Mouse (Mus musculus): ENCODE results near the gene Fgfr2. TPM values are rescaled to one million over a fixed set of nuclear protein-coding genes. Genes with fewer than 3 reads are reported as not detected.
A peak's percentile ranks its signal among the peaks of the same experiment; 100 is the strongest.

The Fgfr2 gene
- polyA plus RNA-seq, 1 experiment from 2014 or later = 110 TPM

DNA sequence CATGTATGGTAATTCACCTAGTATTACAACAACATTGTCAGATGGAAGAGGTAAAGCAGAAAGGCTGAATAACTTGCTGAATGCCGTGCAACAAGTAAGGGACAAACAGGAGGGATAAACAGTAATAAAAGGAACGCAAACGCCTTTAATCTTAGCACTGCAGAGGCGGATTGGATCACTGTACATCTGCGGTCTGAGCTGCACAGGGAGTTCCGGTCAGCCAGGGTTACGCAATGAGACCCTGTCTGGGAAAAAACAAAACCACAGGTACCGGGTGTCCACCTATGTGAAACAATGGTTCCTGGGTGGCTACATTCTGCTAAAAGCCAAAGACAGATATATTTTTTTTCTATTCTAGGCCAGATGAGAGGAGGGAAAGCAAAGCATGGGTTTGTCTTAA, 2599.7 kb downstream of the Fgfr2 start:
- WGBS = 84% methylated on average over 8 of the region's 8 CpGs
- ATAC-seq = no peak
- no peak overlapping the region for H3K27ac ChIP-seq (ENCODE audit: low read length)
- H3K4me2 ChIP-seq (replicated peaks; ENCODE audit: low read depth, low read length) = no peak overlapping the region
- no peak overlapping the region for H3K4me3 ChIP-seq (ENCODE audit: low read depth, low read length)
- H3K4me1 ChIP-seq (ENCODE audit: insufficient read depth, low read depth, low read length) = peaks cover 3% of the 10 kb centered on the region; the same call in 1 of the 2 replicates
- DNase-seq (ENCODE audit: low spot score) = no peak
- no peaks in the 10 kb centered on the region for H3K9me3 ChIP-seq (ENCODE audit: low read length)
- TF ChIP-seq EP300 (IDR thresholded peaks at IDR 0.05) (no peak), CTCF (IDR thresholded peaks at IDR 0.05) (no peak)
- no peak overlapping the region for H3K9ac ChIP-seq (replicated peaks; ENCODE audit: low read depth)
- H3K27me3 ChIP-seq (replicated peaks; ENCODE audit: insufficient read depth, low read length) = no peaks in the 10 kb centered on the region
- H3K36me3 ChIP-seq (ENCODE audit: insufficient read depth, low read length) = no peaks in the 10 kb centered on the region

DNA sequence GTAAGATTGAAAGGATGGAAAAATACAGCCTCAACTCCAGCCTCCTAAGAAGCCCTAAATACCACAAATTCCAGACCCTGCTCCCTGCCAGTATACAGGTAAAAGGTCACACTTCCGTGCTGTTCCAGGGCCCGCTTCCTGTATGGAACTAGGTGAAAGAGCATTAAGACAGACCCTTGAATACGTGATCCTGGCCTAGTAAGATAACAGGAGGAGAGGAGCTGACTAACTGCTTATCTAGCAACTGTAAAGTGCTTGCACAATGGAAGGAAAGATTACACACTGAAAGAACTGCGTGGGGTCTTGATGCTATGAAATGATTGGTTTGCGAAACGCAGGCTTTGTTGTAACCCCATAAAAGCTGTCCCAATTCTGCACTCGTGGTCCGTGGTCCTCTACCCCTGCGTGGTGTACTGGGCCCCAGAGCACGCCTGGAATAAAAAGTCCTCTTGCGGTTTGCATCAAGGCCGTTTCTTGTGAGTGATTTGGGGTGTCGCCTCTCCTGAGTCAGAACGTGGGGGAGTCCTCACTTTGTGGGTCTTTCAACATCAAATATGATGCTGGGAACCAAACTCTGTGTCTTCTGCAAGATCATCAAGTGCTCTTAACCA, 2602.2 kb downstream of the Fgfr2 start:
- DNase-seq (ENCODE audit: low spot score) = peak; percentile 47

DNA sequence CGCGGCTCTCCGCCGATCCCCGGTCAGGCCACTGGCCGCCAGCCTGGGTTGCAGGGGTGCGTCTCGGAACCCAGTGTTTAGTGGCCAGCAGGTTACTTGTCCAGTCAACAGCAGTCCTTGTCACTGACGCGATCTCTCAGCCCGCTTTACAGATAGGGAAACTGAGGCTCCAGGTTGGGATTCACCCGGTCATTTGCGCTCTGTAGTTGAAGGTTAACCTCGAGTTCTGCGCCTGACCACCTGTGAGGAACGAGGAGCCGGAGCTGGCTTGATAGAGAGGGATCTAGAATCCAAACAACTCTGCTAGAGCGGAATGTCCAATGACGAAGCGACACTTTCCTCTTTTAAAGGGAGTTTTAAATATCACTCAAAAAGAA, 2603.1 kb downstream of the Fgfr2 start, which contains the start of gene Ate1:
TSS of gene Ate1 (minus strand) at position 321 of the 377 bp plus-strand sequence.
- Histone ChIP-seq H3K9me3 (ENCODE audit: low read length) (no peaks in the 10 kb centered on the region), H3K4me3 (ENCODE audit: low read depth, low read length) (peak within 1 kb of the TSS; percentile 88), H3K4me1 (ENCODE audit: insufficient read depth, low read depth, low read length) (peaks cover 7% of the 10 kb centered on the region; the same call in 1 of the 2 replicates), H3K4me2 (replicated peaks; ENCODE audit: low read depth, low read length) (peak within 1 kb of the TSS; percentile 85), H3K27me3 (replicated peaks; ENCODE audit: insufficient read depth, low read length) (no peaks in the 10 kb centered on the region), H3K9ac (replicated peaks; ENCODE audit: low read depth) (peak within 1 kb of the TSS; percentile 95), H3K27ac (ENCODE audit: low read length) (peak within 1 kb of the TSS; percentile 98), H3K36me3 (ENCODE audit: insufficient read depth, low read length) (no peaks in the 10 kb centered on the region)
- 6% methylated on average over 20 of the region's 20 CpGs for WGBS
- ATAC-seq (no peak), DNase-seq (ENCODE audit: low spot score) (no peak)
- no peak for TF ChIP-seq CTCF (IDR thresholded peaks at IDR 0.05)

More for the DNA sequence above, 2602.2 kb downstream of the Fgfr2 start:
- H3K9ac ChIP-seq (replicated peaks; ENCODE audit: low read depth) = no peak overlapping the region
- H3K36me3 ChIP-seq (ENCODE audit: insufficient read depth, low read length) = no peaks in the 10 kb centered on the region
- peaks cover 7% of the 10 kb centered on the region; the same call in 1 of the 2 replicates for H3K4me1 ChIP-seq (ENCODE audit: insufficient read depth, low read depth, low read length)
- H3K27ac ChIP-seq (ENCODE audit: low read length) = 0 out of 2 replicates have a peak overlapping the region, but pooled peaks have one; percentile 98
- no peaks in the 10 kb centered on the region for H3K27me3 ChIP-seq (replicated peaks; ENCODE audit: insufficient read depth, low read length)
- no peaks in the 10 kb centered on the region for H3K9me3 ChIP-seq (ENCODE audit: low read length)
- ATAC-seq = no peak
- TF ChIP-seq EP300 (IDR thresholded peaks at IDR 0.05) (no peak), CTCF (IDR thresholded peaks at IDR 0.05) (no peak)
- WGBS = 73% methylated on average over 14 of the region's 14 CpGs
- no peak overlapping the region for H3K4me3 ChIP-seq (ENCODE audit: low read depth, low read length)
- H3K4me2 ChIP-seq (replicated peaks; ENCODE audit: low read depth, low read length) = no peak overlapping the region

DNA sequence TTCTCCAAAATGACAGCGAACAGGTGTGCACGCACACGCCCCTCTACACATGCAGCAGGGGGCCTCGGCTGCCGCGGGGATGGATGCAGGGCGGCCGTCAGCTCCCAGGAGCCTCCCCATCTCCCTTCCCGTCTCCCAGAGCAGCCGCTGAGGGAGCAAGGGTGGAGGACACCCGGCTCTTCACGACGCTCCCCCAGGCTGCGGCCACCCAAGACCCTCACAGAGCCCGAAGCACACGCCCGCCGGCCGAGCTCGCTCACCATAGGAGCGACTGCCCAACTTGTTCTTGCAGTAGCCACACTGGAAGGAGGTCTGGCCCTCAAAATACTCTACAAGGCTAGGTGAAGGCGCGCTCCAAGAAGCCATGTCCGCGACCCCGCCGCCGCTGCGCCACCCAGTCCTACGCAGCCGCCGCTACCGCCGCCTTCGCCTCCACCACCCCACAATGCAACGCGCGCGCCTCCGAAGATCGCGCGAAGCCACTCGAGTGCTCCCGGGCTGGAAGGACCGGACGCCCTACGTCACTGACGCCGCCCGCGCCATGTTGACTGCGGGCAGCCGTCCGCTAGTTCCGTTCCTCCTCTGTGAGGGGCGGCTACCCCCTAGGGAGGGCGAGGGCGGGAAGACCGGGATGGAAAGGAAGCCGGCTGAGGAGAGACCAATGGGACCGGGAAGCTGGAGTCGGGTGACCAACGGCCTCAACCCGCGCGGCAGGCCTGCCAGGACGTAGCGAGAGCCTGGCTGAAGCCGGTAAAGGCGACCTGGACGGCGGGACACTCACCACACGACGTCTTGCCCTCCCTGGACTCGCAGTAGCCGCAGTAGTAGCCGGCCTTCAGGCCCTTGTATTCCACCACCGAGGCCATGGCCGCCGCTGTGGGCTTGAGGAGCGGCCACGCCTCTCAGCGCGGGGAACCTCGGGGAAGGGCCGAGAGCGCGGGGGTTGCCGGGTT, 2603.8 kb downstream of the Fgfr2 start:
- DNase-seq (ENCODE audit: low spot score) (peak; percentile 97), ATAC-seq (peak; percentile 98)
- under 1% methylated on average over 85 of the region's 90 CpGs for WGBS

DNA sequence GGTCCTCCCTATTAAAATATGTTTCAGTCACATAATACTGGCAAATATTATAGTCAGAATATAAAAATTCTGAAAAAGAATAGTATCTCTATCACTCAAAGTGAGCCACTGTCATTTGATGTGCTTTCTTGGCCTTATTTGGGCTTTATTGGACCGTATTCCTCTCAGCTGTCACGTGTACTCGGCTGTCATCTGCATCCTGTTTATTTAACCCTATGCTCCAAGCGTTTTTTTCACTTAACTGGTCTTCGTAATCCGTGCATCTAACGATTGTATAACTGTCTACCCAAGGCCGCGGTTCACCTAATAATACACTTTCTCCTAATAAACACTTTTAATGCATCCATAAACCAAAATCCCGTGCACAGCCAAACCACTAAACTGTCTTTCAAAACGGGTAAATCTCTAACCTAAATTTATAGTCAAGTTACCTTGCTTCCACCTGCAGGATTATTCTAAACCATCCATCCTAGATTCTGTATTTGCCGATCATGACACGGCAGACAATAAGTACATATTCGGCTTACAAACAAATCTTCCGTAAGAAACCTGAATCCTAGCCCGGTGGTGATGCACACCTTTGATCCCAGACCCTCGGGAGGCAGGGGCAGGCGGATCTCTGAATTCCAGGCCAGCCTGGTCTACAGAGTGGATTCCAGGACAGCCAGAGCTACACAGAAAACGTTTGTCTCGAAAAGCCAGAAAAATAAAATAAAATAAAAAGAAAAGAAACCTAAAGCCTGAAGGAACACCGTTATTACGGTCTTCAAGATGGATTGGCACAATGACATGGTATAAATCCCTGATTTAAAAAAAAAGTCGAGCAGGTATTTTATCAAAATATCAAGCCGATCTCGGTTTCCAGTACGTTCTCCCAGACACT, 2604.7 kb downstream of the Fgfr2 start:
- DNase-seq (ENCODE audit: low spot score) (peak; percentile 73), ATAC-seq (no peak)
- Histone ChIP-seq H3K27me3 (replicated peaks; ENCODE audit: insufficient read depth, low read length) (no peaks in the 10 kb centered on the region), H3K9me3 (ENCODE audit: low read length) (no peaks in the 10 kb centered on the region), H3K4me3 (ENCODE audit: low read depth, low read length) (peak overlapping the region; percentile 88), H3K4me1 (ENCODE audit: insufficient read depth, low read depth, low read length) (peaks cover 7% of the 10 kb centered on the region; the same call in 1 of the 2 replicates), H3K9ac (replicated peaks; ENCODE audit: low read depth) (peak overlapping the region; percentile 95), H3K36me3 (ENCODE audit: insufficient read depth, low read length) (no peaks in the 10 kb centered on the region), H3K4me2 (replicated peaks; ENCODE audit: low read depth, low read length) (peak overlapping the region; percentile 85), H3K27ac (ENCODE audit: low read length) (peak overlapping the region; percentile 98)
- WGBS = 23% methylated on average over 26 of the region's 26 CpGs
- TF ChIP-seq CTCF (IDR thresholded peaks at IDR 0.05) (no peak), EP300 (IDR thresholded peaks at IDR 0.05) (no peak)

More for the DNA sequence above, 2603.8 kb downstream of the Fgfr2 start:
- no peaks in the 10 kb centered on the region for H3K9me3 ChIP-seq (ENCODE audit: low read length)
- peak overlapping the region; percentile 88 for H3K4me3 ChIP-seq (ENCODE audit: low read depth, low read length)
- H3K27ac ChIP-seq (ENCODE audit: low read length) = peak overlapping the region; percentile 98
- no peaks in the 10 kb centered on the region for H3K36me3 ChIP-seq (ENCODE audit: insufficient read depth, low read length)
- no peak for TF ChIP-seq EP300 (IDR thresholded peaks at IDR 0.05)
- TF ChIP-seq CTCF (IDR thresholded peaks at IDR 0.05) = no peak
- peak overlapping the region; percentile 85 for H3K4me2 ChIP-seq (replicated peaks; ENCODE audit: low read depth, low read length)
- H3K27me3 ChIP-seq (replicated peaks; ENCODE audit: insufficient read depth, low read length) = no peaks in the 10 kb centered on the region
- H3K9ac ChIP-seq (replicated peaks; ENCODE audit: low read depth) = peak overlapping the region; percentile 95
- H3K4me1 ChIP-seq (ENCODE audit: insufficient read depth, low read depth, low read length) = peaks cover 7% of the 10 kb centered on the region; the same call in 1 of the 2 replicates
